Mouse (Mus musculus) liver, postnatal 0 days (tissue): ENCODE results near the gene Zfp760.
"Not testable (repeated sequence)": the region's sequence is repeated elsewhere in the genome, so short reads cannot be mapped to it uniquely, and the experiment has no call there.

Source experiments
- CTCF ChIP-seq: sonication (generic); IDR thresholded peaks from 2 replicates; pipeline ENCODE4 v1.5.1; 2016; ENCODE audit warnings: antibody characterized with exemption, low read depth
- EP300 ChIP-seq: IDR thresholded peaks from 2 replicates; pipeline ENCODE4 v1.6.1; 2016; ENCODE audit warnings: antibody characterized with exemption, low read depth, mild to moderate bottlenecking

DNA sequence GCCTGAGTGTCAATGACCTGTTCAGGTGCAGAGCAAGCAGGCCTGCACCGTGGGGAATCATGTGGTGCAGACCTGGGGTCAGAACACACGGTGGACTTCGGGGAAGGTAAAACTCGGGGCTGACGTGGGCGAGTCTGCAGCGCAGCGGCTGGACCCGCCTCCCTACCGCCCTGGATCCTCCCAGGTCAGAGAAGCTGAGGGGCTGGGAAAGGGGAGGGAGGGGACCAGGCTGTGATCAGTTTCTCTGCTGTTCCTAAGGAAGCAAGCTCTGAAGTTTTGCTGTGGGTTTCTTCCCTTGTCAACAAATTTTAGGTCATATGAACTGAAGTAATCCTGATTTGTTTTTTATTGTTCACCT lies 27.5 kb upstream of the Zfp760 start:
- TF ChIP-seq CTCF, EP300: not testable (repeated sequence)
